ENCODE assay signal across 10 mouse cellular contexts in the genomic region with DNA sequence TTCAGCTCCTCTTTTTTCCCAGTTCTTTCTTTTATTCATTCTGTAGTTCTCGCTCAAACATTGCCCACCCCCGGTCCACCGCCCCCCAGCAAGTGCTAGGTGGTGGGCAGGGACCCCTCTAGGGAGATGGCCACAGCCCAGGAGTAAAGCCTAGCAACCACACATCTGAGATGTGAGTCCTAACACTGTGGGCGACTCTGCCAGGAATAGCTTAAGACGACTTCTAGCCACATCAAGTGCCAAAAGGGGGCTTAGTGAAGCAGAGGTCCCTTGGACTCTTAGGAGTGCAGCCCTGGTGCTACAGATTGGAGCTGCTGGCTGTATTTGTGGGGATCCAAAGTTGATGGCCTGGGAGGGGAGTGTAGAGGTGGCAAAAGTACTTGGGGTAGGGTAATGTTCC. TPM values are rescaled to one million over a fixed set of nuclear protein-coding genes. Genes with fewer than 3 reads are reported as not detected.
DNase-seq lines count a peak whose midpoint lies in the region; ATAC-seq and TF ChIP-seq lines count a peak whose summit lies in the region.
"Had no signal": no experiment of that assay in that cellular context is flagged by ENCODE, and none has a peak within 500 bp of the region (broad histone marks: within the 10 kb centered on the region; RNA-seq: fewer than 3 reads in every experiment).

No protein-coding gene starts in this region.

- no peak for TF ChIP-seq CTCF in liver, postnatal 0 days (IDR thresholded peaks at IDR 0.05; ENCODE audit: low read depth)

- H3K4me1 ChIP-seq in heart, embryonic 15.5 days (replicated peaks): peaks cover 14% of the 10 kb centered on the region
- 0 out of 2 replicates have a peak, but pooled peaks cover 2% of the 10 kb centered on the region for H3K4me1 ChIP-seq in stomach, embryonic 16.5 days (ENCODE audit: control insufficient read depth, insufficient read depth, low read length)
- H3K4me1 ChIP-seq in liver, postnatal 0 days (ENCODE audit: insufficient read depth): no peaks in the 10 kb centered on the region
- H3K4me1 ChIP-seq: liver, embryonic 13.5 days had no signal

- WGBS in heart, embryonic 15.5 days: 43% methylated on average over 5 of the region's 5 CpGs
- 51% methylated on average over 5 of the region's 5 CpGs for WGBS in stomach, embryonic 16.5 days
- WGBS in liver, postnatal 0 days (ENCODE audit: insufficient replicate concordance): 42% methylated on average over 5 of the region's 5 CpGs

- intact Hi-C loops in heart, postnatal 14 days (cut with DNase I): no loop called here
- intact Hi-C loops in left cerebral cortex, postnatal 36 days (cut with DNase I): loop anchor here (5.0 kb wide), 2 partner anchors 115 to 155 kb away; no protein-coding TSS in a partner anchor

- no peaks in the 10 kb centered on the region for H3K9me3 ChIP-seq in heart, embryonic 15.5 days (replicated peaks)
- H3K9me3 ChIP-seq in stomach, embryonic 16.5 days (replicated peaks; ENCODE audit: control insufficient read depth, low read length): no peaks in the 10 kb centered on the region
- H3K9me3 ChIP-seq in liver, postnatal 0 days (ENCODE audit: low read length): no peaks in the 10 kb centered on the region
- H3K9me3 ChIP-seq: liver, embryonic 13.5 days had no signal

- ATAC-seq in heart, embryonic 15.5 days (replicated peaks; ENCODE audit: insufficient number of reproducible peaks, insufficient read depth, low FRiP score, low read depth): no peak
- ATAC-seq in stomach, embryonic 16.5 days (ENCODE audit: insufficient read depth, low FRiP score): no peak
- no peak for ATAC-seq in liver, postnatal 0 days

- DNase-seq in heart, postnatal 14 days: no peak
- DNase-seq in right cerebral cortex, postnatal 14 days: peak; percentile 21
- DNase-seq in right cerebral cortex, adult 18-20 months: no peak
- peak; percentile 50 to 57 for DNase-seq in left cerebral cortex, postnatal 36 days (ENCODE audit: low spot score in 2 of 2)
- DNase-seq in liver, postnatal 0 days: no peak
- DNase-seq in kidney, adult 8-10 months: no peak
- DNase-seq: heart, adult 11 months; liver, embryonic 13.5 days had no signal

- H3K4me2 ChIP-seq in heart, embryonic 15.5 days: peak overlapping the region; percentile 99; the same call in 1 of the 2 replicates
- peak overlapping the region; percentile 89; the same call in 1 of the 2 replicates for H3K4me2 ChIP-seq in stomach, embryonic 16.5 days (ENCODE audit: low read depth, low read length)
- no peak overlapping the region for H3K4me2 ChIP-seq in liver, postnatal 0 days (ENCODE audit: low read depth, low read length)
- H3K4me2 ChIP-seq: liver, embryonic 13.5 days had no signal

- H3K27ac ChIP-seq in heart, embryonic 15.5 days: no peak overlapping the region
- no peak overlapping the region for H3K27ac ChIP-seq in stomach, embryonic 16.5 days (ENCODE audit: low read length)
- no peak overlapping the region for H3K27ac ChIP-seq in liver, postnatal 0 days (ENCODE audit: low read depth)
- H3K27ac ChIP-seq: liver, embryonic 13.5 days had no signal

- H3K27me3 ChIP-seq in heart, embryonic 15.5 days: peaks cover 95% of the 10 kb centered on the region
- peaks cover 56% of the 10 kb centered on the region for H3K27me3 ChIP-seq in stomach, embryonic 16.5 days (ENCODE audit: control insufficient read depth, insufficient read depth, low read length)
- peaks cover 56% of the 10 kb centered on the region for H3K27me3 ChIP-seq in liver, postnatal 0 days (ENCODE audit: insufficient read depth, low read length)

- H3K9ac ChIP-seq in heart, embryonic 15.5 days: no peak overlapping the region
- H3K9ac ChIP-seq in stomach, embryonic 16.5 days (ENCODE audit: low read length): 0 out of 2 replicates have a peak overlapping the region, but pooled peaks have one; percentile 77
- H3K9ac ChIP-seq in liver, postnatal 0 days (replicated peaks): no peak overlapping the region
- H3K9ac ChIP-seq: liver, embryonic 13.5 days had no signal

- H3K4me3 ChIP-seq in heart, embryonic 15.5 days: no peak overlapping the region
- H3K4me3 ChIP-seq in stomach, embryonic 16.5 days (replicated peaks; ENCODE audit: low read length): peak overlapping the region; percentile 60
- no peak overlapping the region for H3K4me3 ChIP-seq in liver, postnatal 0 days (ENCODE audit: low read depth, low read length)
- H3K4me3 ChIP-seq: liver, embryonic 13.5 days had no signal

- TF ChIP-seq EP300 in liver, postnatal 0 days (IDR thresholded peaks at IDR 0.05; ENCODE audit: low read depth): no peak

- H3K36me3 ChIP-seq in heart, embryonic 15.5 days: no peaks in the 10 kb centered on the region
- H3K36me3 ChIP-seq in stomach, embryonic 16.5 days (ENCODE audit: control insufficient read depth, insufficient read depth, low read length): no peaks in the 10 kb centered on the region
- no peaks in the 10 kb centered on the region for H3K36me3 ChIP-seq in liver, postnatal 0 days (replicated peaks; ENCODE audit: insufficient read depth, low read length)
- H3K36me3 ChIP-seq: liver, embryonic 13.5 days had no signal

RNA-seq across cellular contexts. Expression of gene Kcnma1, which starts 11.6 kb away (rescaled TPM):
- polyA plus RNA-seq in heart, embryonic 15.5 days (2015; fragmentation: Nextera tagmentation; extraction: Ambion mirVana): 0.23 and 0.47 TPM in 2 replicates
- under 1 TPM; 0.39 to 0.98 TPM for total RNA-seq in heart, postnatal 14 days (2021)
- total RNA-seq in left cerebral cortex, postnatal 36 days (2021): 100 to 1,000 TPM; 177 to 194 TPM
- polyA plus RNA-seq in stomach, embryonic 16.5 days (2015; fragmentation: Nextera tagmentation; extraction: Ambion mirVana): 11.9 and 13.4 TPM in 2 replicates
- 0.04 and 0.08 TPM in 2 replicates for polyA plus RNA-seq in liver, postnatal 0 days (2015; fragmentation: Nextera tagmentation; extraction: Ambion mirVana)

Comparison
In these comparisons a context has a peak if more than half of its experiments do, and no peak if none do; other contexts are left out.
1. DNase-seq: peak in right cerebral cortex, postnatal 14 days (single experiment) and left cerebral cortex, postnatal 36 days (2 of 2); none in heart, postnatal 14 days (0 of 2), right cerebral cortex, adult 18-20 months (single experiment), liver, postnatal 0 days (single experiment) and kidney, adult 8-10 months (0 of 2).